Mouse (Mus musculus): ENCODE results near the gene Cbx5. TPM values are rescaled to one million over a fixed set of nuclear protein-coding genes. Genes with fewer than 3 reads are reported as not detected.
A peak's percentile ranks its signal among the peaks of the same experiment; 100 is the strongest.

Gene Cbx5
- total RNA-seq, 1 experiment = 226 TPM

DNA sequence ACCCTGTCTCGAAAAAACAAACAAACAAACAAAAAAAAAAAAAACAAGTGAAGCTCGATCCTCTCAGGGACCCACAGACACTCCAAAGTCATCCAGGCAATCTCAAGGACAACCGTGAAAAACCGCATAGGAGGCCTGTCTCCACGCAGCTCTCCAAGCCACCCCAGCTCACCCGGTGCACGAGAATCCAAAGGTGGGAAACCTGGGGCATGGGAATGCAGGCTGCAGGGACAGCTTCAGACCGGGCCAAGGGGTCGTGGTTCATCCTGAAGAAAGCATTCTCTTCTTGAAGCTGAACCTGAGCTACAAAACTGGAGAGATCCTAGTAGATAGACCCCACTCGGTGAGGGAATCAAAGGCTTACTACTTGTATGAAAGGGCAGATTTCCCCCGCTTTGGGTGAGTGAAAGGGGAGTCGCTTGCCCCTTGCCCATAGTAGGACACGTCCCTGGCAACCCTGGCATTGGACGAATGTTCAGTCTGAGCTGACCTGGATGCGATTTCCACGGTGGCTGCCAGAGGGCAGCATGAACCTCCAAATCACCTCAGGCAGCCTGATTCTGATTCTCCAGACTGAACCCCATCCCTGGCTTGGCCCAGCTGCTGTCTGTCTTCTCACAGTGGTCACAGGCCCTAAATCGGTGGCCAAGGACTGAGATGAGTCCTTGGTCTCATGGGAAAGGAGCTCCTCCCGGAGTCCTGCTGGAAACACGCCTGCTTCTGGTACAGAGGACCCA is 54.0 kb downstream of the Cbx5 start:
- H3K27ac ChIP-seq (ENCODE audit: insufficient read depth, low read depth, low read length, poor library complexity, severe bottlenecking) = no peak overlapping the region
- in situ Hi-C loops (cut with MboI; ENCODE audit: low sequenced_read_pairs in 2 of 2, unreplicated experiment in 2 of 2) = loop anchor here (10.0 kb wide), 1 partner anchor 129 kb away; the partner anchor contains the start of gene Gpr84 (in 2 of the 2)
- H3K9ac ChIP-seq (ENCODE audit: insufficient read depth, low read depth, low read length, poor library complexity, severe bottlenecking) = no peak overlapping the region
- TF ChIP-seq ZC3H11A (IDR thresholded peaks at IDR 0.05; ENCODE audit: borderline replicate concordance, low read depth, low read length) (peak; percentile 10; the same call in 1 of the 2 replicates), HCFC1 (IDR thresholded peaks at IDR 0.05; ENCODE audit: borderline replicate concordance, insufficient read depth, low read length) (no peak)
- peaks cover 5% of the 10 kb centered on the region for H3K36me3 ChIP-seq (ENCODE audit: control insufficient read depth, insufficient read depth, low read length, poor library complexity, severe bottlenecking)
- peaks cover 0 to 6% of the 10 kb centered on the region in 2 experiments; a peak in 2 of 4 replicates for H3K4me1 ChIP-seq (ENCODE audit: control insufficient read depth in 2 of 2, insufficient read depth in 2 of 2, low read length in 2 of 2, poor library complexity in 1 of 2)
- no peak for DNase-seq (ENCODE audit: low read depth, low spot score)
- no peak overlapping the region for H3K4me3 ChIP-seq (ENCODE audit: insufficient read depth in 1 of 2, low read depth in 1 of 2, low read length in 2 of 2, poor library complexity in 1 of 2, severe bottlenecking in 1 of 2)
- H3K9me3 ChIP-seq (ENCODE audit: control insufficient read depth, insufficient read depth, low read depth, low read length) = no peaks in the 10 kb centered on the region

DNA sequence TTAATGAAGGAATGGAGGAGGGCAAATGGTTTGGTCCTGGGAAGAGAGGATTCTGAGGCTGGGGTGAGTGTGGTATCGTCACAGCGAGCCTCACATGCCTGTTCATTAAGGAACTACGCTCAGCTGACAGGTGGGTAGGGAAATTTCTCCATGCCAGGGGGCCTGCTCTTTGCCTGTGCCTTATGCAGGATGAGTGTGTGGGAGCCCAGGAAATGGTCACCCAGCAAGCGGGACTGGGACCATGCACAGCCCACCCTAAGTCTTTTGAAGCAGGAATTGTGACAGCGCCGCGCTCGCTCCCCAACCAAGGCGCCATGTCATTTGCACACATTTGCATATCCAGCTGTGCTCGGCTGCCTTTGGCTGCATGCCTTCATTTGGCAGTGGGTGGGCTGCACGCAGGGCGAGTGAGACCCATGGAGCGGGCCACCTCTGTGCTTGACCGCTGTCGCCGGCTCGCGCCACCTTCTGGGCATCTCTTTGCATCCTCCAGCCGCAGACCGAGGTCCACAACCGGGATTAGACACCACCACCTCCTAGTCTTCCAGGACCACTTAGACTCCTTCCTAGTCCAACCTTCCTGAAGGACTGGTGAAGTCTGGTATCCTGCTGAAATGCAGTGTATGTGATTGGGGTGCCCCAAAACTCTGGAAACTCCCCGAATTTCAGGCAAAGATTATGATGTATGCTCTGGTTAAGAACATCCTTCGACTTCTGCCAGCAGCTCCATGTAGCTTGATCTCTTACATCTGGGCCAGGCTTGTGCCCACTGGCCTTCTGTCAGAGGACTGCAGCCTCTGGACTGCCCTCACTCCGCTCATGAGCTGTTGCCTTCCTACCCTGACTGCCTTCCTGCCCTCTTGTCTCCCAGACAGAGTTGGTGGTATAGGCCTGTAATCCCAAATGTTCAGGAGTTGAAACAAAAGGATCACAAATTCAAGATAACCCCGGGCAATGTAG is 55.7 kb downstream of the Cbx5 start:
- no peak overlapping the region for H3K9ac ChIP-seq (ENCODE audit: insufficient read depth, low read depth, low read length, poor library complexity, severe bottlenecking)
- DNase-seq (ENCODE audit: low read depth, low spot score) = no peak
- in situ Hi-C loops (cut with MboI; ENCODE audit: low sequenced_read_pairs in 2 of 2, unreplicated experiment in 2 of 2) = loop anchor here (10.0 kb wide), 1 partner anchor 131 kb away; the partner anchor contains the start of gene Gpr84 (in 2 of the 2)
- TF ChIP-seq MAFK (IDR thresholded peaks at IDR 0.05; ENCODE audit: insufficient read depth, low read depth, low read length) (no peak), CHD2 (IDR thresholded peaks at IDR 0.05; ENCODE audit: low read depth, low read length) (no peak), HCFC1 (IDR thresholded peaks at IDR 0.05; ENCODE audit: borderline replicate concordance, insufficient read depth, low read length) (no peak), ZNF384 (IDR thresholded peaks at IDR 0.05; ENCODE audit: low read depth, low read length) (no peak), ZC3H11A (IDR thresholded peaks at IDR 0.05; ENCODE audit: borderline replicate concordance, low read depth, low read length) (no peak)
- peak overlapping the region; percentile 56 to 67; a peak in 3 of 4 replicates for H3K4me3 ChIP-seq (ENCODE audit: insufficient read depth in 1 of 2, low read depth in 1 of 2, low read length in 2 of 2, poor library complexity in 1 of 2, severe bottlenecking in 1 of 2)
- H3K4me1 ChIP-seq (ENCODE audit: control insufficient read depth in 2 of 2, insufficient read depth in 2 of 2, low read length in 2 of 2, poor library complexity in 1 of 2) = peaks cover 0 to 6% of the 10 kb centered on the region in 2 experiments; a peak in 2 of 4 replicates
- no peaks in the 10 kb centered on the region for H3K9me3 ChIP-seq (ENCODE audit: control insufficient read depth, insufficient read depth, low read depth, low read length)
- H3K36me3 ChIP-seq (ENCODE audit: control insufficient read depth, insufficient read depth, low read length, poor library complexity, severe bottlenecking) = peaks cover 3% of the 10 kb centered on the region; the same call in 1 of the 2 replicates
- H3K27ac ChIP-seq (ENCODE audit: insufficient read depth, low read depth, low read length, poor library complexity, severe bottlenecking) = no peak overlapping the region

DNA sequence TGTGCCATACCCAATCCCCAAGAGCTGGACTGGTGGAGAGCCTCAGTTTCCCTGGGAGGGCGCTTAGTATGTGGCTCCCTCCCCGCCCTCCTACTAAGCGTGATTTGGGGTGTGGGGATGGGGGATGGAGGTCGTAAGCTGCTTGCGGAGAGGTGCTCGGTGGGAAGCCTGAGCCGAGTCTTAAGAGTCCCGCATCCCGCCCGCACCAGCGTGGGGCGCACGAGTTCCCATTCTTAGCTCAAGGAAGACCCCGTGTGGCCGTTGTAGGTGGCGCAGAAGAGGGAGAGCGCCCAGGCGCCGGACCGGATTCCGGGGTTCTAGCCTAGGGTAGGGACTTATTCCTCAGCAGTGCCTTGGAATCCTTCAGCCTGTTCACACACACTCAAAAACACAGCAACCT is 56.5 kb downstream of the Cbx5 start:
- Histone ChIP-seq H3K4me3 (ENCODE audit: insufficient read depth in 1 of 2, low read depth in 1 of 2, low read length in 2 of 2, poor library complexity in 1 of 2, severe bottlenecking in 1 of 2) (peak overlapping the region; percentile 56 to 67), H3K36me3 (ENCODE audit: control insufficient read depth, insufficient read depth, low read length, poor library complexity, severe bottlenecking) (no peaks in the 10 kb centered on the region), H3K27ac (ENCODE audit: insufficient read depth, low read depth, low read length, poor library complexity, severe bottlenecking) (no peak overlapping the region), H3K9me3 (ENCODE audit: control insufficient read depth, insufficient read depth, low read depth, low read length) (no peaks in the 10 kb centered on the region), H3K4me1 (ENCODE audit: control insufficient read depth in 2 of 2, insufficient read depth in 2 of 2, low read length in 2 of 2, poor library complexity in 1 of 2) (peaks cover 0 to 10% of the 10 kb centered on the region in 2 experiments; a peak in 2 of 4 replicates), H3K9ac (ENCODE audit: insufficient read depth, low read depth, low read length, poor library complexity, severe bottlenecking) (peak overlapping the region; percentile 34; the same call in 1 of the 2 replicates)
- TF ChIP-seq CHD2 (IDR thresholded peaks at IDR 0.05; ENCODE audit: low read depth, low read length) (no peak), ZNF384 (IDR thresholded peaks at IDR 0.05; ENCODE audit: low read depth, low read length) (no peak), HCFC1 (IDR thresholded peaks at IDR 0.05; ENCODE audit: borderline replicate concordance, insufficient read depth, low read length) (no peak; the same call in 1 of the 2 replicates), MAFK (IDR thresholded peaks at IDR 0.05; ENCODE audit: insufficient read depth, low read depth, low read length) (no peak), ZC3H11A (IDR thresholded peaks at IDR 0.05; ENCODE audit: borderline replicate concordance, low read depth, low read length) (no peak)
- in situ Hi-C loops (cut with MboI; ENCODE audit: low sequenced_read_pairs in 2 of 2, unreplicated experiment in 2 of 2) = loop anchor here (10.0 kb wide), 1 partner anchor 132 kb away; the partner anchor contains the start of gene Gpr84 (in 2 of the 2)
- DNase-seq (ENCODE audit: low read depth, low spot score) = peak; percentile 77

DNA sequence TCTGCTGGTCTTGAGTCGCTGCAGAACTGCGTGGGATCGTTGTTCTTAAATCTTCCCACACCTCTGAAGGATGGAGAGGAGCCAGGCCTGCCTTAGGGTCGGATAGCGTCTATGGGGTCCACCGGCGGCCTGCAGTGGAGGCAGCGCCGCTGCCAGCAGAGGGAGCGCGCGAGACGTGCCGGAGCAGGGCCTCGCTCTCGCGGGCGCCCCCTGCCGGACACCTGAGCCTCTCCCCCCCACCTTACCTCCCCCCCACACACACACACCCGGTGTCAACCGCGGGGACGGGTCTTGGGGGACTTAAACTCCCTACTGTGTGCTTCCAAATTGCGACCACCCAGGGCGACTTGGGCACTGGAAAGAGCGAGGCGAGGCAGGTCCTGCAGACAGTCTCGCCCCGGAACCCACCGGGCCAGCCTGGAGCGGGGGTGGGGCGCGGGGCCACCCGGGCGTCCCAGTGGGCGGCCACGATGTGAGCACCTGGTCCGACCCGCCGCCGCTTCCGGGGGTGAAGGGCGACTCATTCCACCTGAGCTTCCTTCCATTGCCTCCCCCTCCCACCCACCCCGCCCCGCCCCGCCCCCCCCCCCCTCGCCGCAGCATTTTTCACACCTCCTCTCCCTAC is 57.3 kb downstream of the Cbx5 start:
- H3K4me1 ChIP-seq (ENCODE audit: control insufficient read depth in 2 of 2, insufficient read depth in 2 of 2, low read length in 2 of 2, poor library complexity in 1 of 2) = peaks cover 0 to 12% of the 10 kb centered on the region in 2 experiments; a peak in 2 of 4 replicates
- TF ChIP-seq ZC3H11A (IDR thresholded peaks at IDR 0.05; ENCODE audit: borderline replicate concordance, low read depth, low read length) (peak; percentile 24; the same call in 1 of the 2 replicates), CHD2 (IDR thresholded peaks at IDR 0.05; ENCODE audit: low read depth, low read length) (no peak), HCFC1 (IDR thresholded peaks at IDR 0.05; ENCODE audit: borderline replicate concordance, insufficient read depth, low read length) (peak; percentile 76), ZNF384 (IDR thresholded peaks at IDR 0.05; ENCODE audit: low read depth, low read length) (no peak), MAFK (IDR thresholded peaks at IDR 0.05; ENCODE audit: insufficient read depth, low read depth, low read length) (no peak)
- peak overlapping the region; percentile 21; the same call in 1 of the 2 replicates for H3K9ac ChIP-seq (ENCODE audit: insufficient read depth, low read depth, low read length, poor library complexity, severe bottlenecking)
- no peak overlapping the region for H3K27ac ChIP-seq (ENCODE audit: insufficient read depth, low read depth, low read length, poor library complexity, severe bottlenecking)
- no peaks in the 10 kb centered on the region for H3K36me3 ChIP-seq (ENCODE audit: control insufficient read depth, insufficient read depth, low read length, poor library complexity, severe bottlenecking)
- in situ Hi-C loops (cut with MboI; ENCODE audit: low sequenced_read_pairs in 2 of 2, unreplicated experiment in 2 of 2) = loop anchor here (10.0 kb wide), 1 partner anchor 133 kb away; the partner anchor contains the start of gene Gpr84 (in 2 of the 2)
- H3K9me3 ChIP-seq (ENCODE audit: control insufficient read depth, insufficient read depth, low read depth, low read length) = no peaks in the 10 kb centered on the region
- DNase-seq (ENCODE audit: low read depth, low spot score) = peak; percentile 68
- peak overlapping the region; percentile 57 to 67 for H3K4me3 ChIP-seq (ENCODE audit: insufficient read depth in 1 of 2, low read depth in 1 of 2, low read length in 2 of 2, poor library complexity in 1 of 2, severe bottlenecking in 1 of 2)

All from ES-E14 (cell line).